Mouse (Mus musculus) monocyte, adult 5-6 weeks (primary cell): ENCODE measurements around the gene Chmp6. TPM values are rescaled to one million over a fixed set of nuclear protein-coding genes. Genes with fewer than 3 reads are reported as not detected.

Source experiments
- ATAC-seq: fragments of 153-309, 156-312 bp; replicated peaks from 2 replicates; pipeline ENCODE4 v1.8.0; 2017; ENCODE audit warnings: mild to moderate bottlenecking; ENCODE audit not compliant: low TSS enrichment, insufficient number of reproducible peaks, severe bottlenecking, poor library complexity, low FRiP score
- total RNA-seq: library from RNA; stranded (forward); fragments of 200-1000, 200-491, 200-594 nt; gene quantifications from 3 replicates; pipeline ENCODE4 v1.2.3, GENCODE M21; 2017

The Chmp6 gene
- total RNA-seq, 1 experiment from 2014 or later, result 33.5 TPM

- ATAC-seq, result no peak
These were observed 35.6 kb downstream of the Chmp6 start for GRCm38 (mm10) chr11:119948803-119949202.

DNA sequence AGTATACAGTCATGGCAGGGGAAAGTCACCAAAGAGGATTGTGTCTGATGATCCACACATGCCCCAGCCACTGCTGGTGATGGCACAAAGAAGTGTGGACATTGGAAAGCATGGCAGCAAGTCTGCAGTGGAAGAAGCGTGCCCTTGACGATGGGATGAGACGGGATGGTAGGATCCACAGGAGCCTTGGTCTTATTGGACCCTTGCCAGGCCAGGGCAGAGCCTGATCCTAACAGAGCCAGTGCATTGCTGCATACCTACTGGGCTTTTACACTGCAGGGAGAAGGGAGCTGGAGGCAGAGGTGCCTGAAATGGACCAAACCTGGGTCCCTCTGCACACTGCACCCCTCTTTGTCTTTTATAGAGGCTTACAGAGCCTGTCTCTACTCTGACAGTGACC is 37.3 kb downstream of the Chmp6 start:
- no peak for ATAC-seq

DNA sequence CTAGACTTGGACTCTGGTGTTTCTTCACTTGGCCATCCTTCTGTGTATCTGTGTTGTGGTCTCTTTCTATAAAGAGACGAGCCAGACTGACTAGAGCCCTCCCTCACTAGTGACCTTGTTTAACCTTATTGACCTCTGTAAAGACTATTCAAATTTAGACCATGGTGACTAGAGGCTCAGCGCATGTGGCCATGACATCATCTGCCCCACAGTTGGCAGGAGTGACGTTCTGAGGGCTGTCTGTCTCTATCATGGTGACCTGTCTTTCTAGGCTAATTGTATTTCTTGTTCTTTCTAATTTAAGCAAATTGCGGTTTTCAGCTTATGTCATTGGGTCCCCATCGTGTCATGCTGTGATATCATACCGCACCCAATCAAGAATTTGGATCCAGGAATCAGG is 38.1 kb downstream of the Chmp6 start:
- ATAC-seq, result no peak

DNA sequence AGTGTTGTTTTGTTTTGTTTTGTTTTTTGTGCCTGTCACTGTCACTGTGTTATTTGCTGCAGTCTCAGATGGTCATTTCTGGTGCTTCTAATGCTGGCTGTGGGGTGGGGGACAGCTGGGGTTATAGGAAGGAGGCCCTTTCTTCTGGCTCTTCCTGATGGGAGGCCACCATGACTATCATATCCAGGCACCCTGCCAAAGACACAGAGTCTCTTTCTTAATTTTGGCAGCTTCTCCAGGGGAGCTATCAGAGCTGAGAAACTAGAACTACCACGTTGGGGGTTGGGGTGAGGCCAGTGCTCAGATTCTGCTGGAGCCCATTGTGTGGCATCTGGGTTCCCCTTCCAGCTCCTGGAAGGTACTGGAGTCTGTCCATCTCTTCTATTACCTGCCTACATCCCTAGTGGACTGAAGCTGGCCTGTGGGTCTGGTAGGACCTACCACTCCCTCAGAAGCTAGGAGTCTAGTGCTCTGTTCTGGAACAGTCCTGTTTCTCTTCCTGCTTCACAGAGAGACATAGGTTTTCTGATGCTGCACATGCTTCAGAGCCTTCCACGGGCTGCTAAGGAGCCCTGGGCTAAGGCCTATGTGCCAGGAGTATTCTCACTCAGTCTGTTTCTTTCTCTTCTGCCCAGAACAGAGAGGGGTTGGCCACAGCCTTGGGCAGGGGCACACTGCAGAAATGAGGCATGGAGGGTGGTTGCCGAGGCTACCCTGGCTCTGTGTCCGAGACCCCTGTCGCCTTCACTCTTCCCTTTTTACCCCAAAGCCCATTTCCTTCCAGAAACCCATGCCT is 39.4 kb downstream of the Chmp6 start:
- no peak for ATAC-seq

GRCm38 (mm10) chr11:119954233-119954632 is 41.0 kb downstream of the Chmp6 start:
- peak; percentile 62 for ATAC-seq

GRCm38 (mm10) chr11:119954749-119955337 is 41.6 kb downstream of the Chmp6 start:
- peak; percentile 74 for ATAC-seq

- no peak for ATAC-seq
These were observed 42.2 kb downstream of the Chmp6 start for GRCm38 (mm10) chr11:119955432-119955831.

- no peak for ATAC-seq
These were observed 43.3 kb downstream of the Chmp6 start for GRCm38 (mm10) chr11:119956590-119956989.

- no peak for ATAC-seq
These were observed 45.6 kb downstream of the Chmp6 start for GRCm38 (mm10) chr11:119958856-119959255.

GRCm38 (mm10) chr11:119959714-119960113 is 46.5 kb downstream of the Chmp6 start:
- no peak for ATAC-seq

DNA sequence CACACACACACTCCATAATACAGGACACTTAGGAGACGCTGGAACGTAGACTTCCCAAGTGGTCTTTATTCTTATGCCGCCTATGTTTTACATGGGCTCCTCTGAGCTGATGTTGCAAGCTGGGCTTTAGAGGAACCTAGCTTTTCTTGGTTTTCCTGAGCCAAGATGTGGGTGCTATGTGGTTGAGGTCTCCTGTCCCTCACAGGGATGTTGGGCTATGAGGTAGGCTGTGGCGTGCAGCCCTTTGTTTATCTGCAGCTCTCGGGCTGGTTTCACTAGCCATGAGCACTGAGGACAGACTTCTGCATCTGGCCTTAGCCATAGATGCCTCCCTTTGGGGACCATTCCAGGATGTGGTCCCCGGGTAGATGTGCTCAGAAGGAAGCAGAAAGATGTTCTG is 47.4 kb downstream of the Chmp6 start:
- ATAC-seq, result no peak

- ATAC-seq, result no peak
These were observed 48.3 kb downstream of the Chmp6 start for GRCm38 (mm10) chr11:119961511-119961910.

- no peak for ATAC-seq
These were observed 51.8 kb downstream of the Chmp6 start for GRCm38 (mm10) chr11:119965053-119965452.

- no peak for ATAC-seq
These were observed 53.1 kb downstream of the Chmp6 start for GRCm38 (mm10) chr11:119966294-119966693.

DNA sequence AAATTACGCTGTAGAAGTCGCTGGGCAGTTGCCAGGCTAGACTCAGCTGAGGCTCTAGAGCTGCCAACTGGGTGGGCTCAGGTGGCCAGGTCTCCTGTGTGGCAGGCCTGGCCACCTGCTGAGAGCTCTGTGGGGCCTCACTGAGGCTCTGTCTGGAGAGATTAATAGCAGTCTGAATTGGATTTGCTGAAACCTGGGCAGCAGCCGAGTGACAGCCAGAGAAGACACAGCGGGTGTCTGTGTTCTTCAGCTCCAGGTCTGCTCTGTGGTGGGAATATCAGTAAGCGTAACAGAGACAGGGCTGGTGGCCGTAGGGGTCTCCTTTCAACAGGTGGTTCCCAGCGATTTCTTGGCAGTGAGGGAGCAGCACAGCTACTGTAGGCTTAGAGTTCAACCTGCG is 54.2 kb downstream of the Chmp6 start:
- no peak for ATAC-seq

GRCm38 (mm10) chr11:119967892-119968291 is 54.7 kb downstream of the Chmp6 start:
- ATAC-seq, result no peak

Other genes with a start within 250 kb of the Chmp6 start
- 3.5 to 13.2 TPM (median 10.2 TPM) in 3 replicates for gene Baiap2, start 29.3 kb downstream of the Chmp6 start, total RNA-seq
- 0.21 to 0.29 TPM (median 0.29 TPM) in 3 replicates for gene Aatk, start 133.7 kb downstream of the Chmp6 start, total RNA-seq
- 2.9 to 9.1 TPM (median 8.3 TPM) in 3 replicates for gene Cep131, start 173.4 kb downstream of the Chmp6 start, total RNA-seq
- gene Tepsin, start 185.3 kb downstream of the Chmp6 start, total RNA-seq, result 13.9 to 20.6 TPM (median 17.0 TPM) in 3 replicates
- gene Ndufaf8, start 185.5 kb downstream of the Chmp6 start, total RNA-seq, result 21.0 to 40.3 TPM (median 25.7 TPM) in 3 replicates
- 40.6 to 56.4 TPM (median 42.9 TPM) in 3 replicates for gene Slc38a10, start 237.9 kb downstream of the Chmp6 start, total RNA-seq